Mouse (Mus musculus): ENCODE results near the gene Grin3b.
A peak's percentile ranks its signal among the peaks of the same experiment; 100 is the strongest.

The Grin3b gene

DNA sequence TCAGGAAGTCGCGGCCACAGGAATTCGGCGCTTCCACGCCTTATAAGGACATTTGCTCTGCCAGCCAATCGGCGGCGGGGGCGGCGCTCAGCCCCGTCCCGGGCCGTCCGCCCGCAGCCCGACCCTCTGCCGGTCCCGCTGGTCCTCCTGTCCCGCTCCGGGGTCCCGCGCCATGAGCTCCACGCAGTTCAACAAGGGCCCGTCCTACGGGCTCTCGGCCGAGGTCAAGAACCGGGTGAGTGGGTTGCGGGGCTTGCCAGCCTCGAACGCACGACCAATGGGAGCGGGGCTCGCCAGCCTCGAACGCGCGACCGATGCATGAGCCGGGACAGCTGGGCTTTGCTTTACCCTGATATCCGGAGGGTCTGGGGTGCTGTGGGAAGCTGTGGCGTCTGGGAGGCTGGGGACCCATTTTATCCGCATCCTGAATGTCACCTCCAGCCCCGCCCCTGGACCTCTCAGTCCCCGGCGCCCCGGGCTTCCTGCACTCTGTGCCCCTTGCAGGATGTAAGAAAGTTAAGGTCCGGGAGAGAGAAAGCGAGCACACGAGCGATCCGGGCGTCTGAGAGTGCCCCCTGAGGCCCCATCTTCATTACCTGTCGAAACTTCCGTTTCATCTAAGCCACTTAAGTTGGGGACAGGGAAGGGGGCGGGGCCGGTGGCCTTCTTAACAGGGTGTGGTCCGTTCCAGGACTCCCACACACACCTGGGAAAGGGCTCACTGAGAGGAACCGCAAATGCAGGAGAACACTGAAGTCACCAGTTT lies 18.2 kb downstream of the Grin3b start, which contains the start of gene Cnn2:
Gene Cnn2 (plus strand): TSS at position 79 of the 766 bp plus-strand sequence.
- DNase-seq (ENCODE audit: low read depth) = no peak

DNA sequence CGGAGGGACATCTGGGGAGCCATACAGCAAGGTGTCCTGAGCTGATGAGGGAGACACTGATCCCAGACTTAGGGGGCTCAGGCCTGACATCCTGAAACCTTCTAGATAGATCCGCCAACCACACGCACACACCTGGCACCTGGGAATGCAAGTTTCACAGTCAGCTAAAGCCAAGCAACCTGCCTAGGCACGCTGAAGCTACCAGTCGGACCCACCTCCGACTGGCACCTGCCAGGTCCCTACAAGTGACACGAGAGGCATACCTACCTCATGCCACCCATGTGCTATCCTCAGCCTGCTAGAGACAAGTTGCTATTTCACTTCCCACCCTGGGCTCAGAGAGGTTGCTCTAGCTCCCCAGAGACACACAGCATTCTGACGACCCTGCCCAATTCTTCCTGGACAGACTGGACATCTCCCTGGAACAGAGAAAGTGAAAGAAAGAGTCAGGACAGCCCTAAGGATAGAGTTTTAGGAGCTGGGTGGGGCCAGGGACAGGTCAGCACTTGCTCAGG lies 18.8 kb downstream of the Grin3b start:
- no peak for DNase-seq (ENCODE audit: low read depth)

DNA sequence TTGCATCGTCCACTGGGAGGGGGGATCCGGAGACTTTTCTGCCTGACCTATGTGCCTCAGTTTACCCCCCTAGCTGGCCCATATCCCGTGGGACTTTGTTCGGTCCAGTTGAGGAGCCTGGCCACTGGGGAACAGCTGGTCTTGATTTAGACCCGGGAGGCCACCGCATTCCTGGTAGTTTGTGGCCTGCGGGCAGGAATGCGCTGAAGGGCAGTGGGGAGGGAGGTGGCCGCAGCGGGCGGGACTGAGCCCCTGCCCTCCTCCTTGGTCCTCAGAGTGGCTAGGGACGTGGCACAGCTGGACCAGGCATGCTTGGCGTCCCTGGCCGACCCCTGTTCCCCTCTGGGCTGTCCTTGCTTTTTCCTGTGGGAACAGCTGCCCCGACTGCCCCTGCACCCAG lies 19.4 kb downstream of the Grin3b start:
- DNase-seq (ENCODE audit: low read depth) = no peak

DNA sequence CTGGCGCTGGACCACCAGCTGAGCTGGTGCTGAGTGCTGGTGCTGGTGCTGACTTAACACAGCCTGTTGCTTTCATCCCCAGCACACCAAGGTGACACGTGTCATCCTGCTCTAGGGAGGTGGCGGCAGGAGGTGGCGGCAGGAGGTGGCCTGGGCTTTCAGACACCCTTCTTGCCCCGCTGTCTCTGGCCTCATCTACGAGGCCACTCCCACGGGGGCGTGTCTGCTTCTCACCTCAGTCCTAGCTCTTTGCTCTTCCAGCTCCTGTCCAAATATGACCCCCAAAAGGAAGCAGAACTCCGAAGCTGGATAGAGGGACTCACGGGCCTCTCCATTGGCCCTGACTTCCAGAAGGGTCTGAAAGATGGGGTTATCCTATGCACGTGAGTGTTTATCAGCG lies 20.6 kb downstream of the Grin3b start:
- DNase-seq (ENCODE audit: low read depth) = no peak

DNA sequence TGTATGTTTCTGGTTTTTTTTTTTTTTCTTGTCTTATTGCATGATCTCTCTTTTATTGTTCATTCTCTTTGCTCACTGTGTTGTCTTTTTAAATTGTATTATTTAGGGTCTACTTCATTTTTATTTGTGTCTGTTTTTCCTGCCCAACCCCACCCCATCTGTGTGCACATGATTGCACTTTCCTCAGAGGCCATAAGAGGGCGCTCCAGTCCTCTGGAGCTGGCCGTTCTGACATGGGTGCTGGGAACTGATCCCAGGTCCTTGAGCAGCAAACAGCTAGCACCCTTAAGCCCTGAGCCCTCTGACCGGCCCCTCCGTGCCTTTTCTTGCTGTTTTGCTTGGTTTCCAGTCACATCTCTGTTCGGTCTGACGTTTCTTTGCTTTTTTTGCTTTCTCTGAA lies 21.0 kb downstream of the Grin3b start:
- DNase-seq (ENCODE audit: low read depth) = no peak

DNA sequence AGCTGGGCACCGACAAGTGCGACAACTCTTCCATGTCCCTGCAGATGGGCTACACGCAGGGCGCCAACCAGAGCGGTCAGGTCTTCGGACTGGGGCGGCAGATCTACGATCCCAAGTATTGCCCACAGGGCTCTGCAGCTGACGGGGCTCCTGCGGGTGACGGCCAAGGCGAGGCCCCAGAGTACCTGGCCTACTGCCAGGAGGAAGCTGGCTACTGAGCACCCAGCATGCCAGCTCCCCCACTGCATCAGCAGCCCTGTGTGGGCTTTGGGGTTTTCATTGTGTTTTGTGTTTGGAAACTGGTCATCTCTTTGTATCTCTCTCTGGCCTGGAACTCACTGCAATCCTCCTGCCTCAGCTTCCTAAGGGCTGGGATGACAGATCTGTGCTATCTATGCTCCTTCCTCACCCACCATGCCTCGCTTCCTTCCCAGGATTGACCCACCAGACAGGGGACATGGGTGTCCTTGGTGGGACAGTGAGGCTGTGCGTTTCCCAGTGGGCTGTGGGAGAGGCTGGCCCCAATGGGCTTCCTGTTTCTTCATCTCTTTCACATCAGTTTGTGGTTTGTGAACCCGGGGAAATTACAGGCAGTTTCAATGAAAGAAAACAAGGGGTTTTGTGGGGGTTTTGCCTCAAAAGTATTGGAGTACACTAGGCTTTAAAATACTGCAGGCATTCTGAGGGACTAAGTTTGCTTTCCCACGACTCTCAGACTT lies 24.0 kb downstream of the Grin3b start:
- DNase-seq (ENCODE audit: low read depth) = no peak

DNA sequence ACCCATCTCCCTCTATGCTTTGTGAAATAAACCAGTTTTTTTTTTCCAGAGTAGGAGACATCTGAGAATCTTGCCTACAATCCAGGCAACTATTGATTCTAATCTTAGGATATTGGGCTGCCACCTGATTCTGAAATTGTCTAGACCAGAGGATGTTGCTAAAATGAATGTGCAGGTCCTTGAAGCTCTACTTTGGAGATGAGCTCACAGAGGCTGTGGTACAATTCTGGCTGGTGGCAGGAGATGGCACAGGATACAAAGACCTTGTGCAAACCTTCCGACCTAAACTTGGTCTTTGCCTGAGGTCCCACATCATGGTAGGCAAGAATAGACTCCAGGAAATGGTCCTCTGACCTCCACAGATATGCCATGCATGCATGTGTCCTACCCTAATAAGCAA lies 25.1 kb downstream of the Grin3b start:
- no peak for DNase-seq (ENCODE audit: low read depth)

DNA sequence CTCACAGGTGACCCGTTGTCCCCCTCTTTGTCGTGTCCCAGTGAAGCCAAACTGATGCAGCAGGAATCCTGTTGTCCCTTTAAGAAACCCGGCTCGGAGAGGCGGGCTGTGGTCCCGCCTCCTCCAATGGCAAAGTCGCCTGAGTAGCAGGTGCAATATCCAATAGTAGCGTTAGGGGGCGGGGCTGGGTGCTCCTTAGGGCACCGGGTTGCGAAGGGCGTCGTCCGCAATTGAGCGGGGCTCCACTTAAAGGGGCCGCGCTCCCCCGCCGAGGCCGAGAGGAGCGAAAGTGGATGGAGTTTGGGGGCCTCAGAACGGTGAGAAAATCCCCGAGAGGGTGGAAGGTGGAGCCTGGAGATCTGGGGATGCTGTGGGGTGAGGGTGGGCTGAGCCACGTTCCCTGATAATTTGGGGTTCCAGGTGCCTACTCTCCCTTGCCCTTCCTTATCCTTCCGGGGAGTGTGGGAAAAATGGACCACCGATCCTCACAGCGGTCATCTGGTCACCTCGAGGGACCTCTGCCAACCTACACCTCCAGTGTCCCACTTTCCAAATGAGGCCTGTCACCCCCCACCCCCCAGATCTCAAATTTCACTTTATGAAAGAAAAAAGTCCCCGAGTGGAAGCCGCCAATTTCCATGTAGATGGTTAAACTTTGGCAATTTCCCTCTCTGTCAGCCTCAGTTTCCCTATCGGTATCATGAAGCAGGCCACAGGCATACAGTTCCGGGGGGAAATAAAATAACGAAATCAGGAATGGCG lies 25.9 kb downstream of the Grin3b start, which contains the start of gene Abca7:
Gene Abca7 (plus strand): TSS at position 223 of the 762 bp plus-strand sequence.
- DNase-seq (ENCODE audit: low read depth) = peak; percentile 98

DNA sequence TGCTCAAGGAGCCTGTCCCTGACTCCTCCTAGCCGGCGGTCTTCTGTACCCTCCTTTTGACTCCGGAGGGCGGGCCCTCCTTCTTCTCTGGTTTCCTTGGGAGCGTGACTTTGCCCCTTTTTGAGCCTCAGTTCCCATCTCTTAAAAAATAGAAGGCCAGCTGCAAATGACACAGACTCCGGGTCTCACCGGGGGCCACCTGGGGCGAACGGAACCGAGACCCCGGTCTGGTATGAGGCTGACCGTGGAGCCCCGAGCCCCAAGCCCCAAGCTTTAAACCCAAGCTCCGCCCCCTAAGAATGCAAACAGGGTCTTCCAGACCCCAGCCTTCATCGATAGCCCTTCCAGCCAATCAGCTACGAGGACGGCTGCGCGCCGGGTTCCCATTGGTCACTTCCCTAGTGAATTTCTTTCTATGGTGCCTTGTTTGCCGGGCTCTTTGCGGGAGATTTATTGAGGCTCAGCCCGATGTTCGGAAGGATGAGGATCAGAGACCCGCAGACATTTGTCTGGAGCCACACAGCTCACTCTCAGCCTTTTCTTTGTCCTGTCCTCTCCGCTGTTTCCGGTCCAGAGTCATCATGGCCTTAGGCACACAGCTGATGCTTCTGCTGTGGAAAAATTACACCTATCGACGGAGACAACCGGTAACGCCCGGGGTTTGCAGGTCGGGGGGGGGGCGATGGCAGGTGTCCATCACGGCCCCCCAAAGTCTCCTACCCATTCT lies 26.7 kb downstream of the Grin3b start:
- DNase-seq (ENCODE audit: low read depth) = no peak

DNA sequence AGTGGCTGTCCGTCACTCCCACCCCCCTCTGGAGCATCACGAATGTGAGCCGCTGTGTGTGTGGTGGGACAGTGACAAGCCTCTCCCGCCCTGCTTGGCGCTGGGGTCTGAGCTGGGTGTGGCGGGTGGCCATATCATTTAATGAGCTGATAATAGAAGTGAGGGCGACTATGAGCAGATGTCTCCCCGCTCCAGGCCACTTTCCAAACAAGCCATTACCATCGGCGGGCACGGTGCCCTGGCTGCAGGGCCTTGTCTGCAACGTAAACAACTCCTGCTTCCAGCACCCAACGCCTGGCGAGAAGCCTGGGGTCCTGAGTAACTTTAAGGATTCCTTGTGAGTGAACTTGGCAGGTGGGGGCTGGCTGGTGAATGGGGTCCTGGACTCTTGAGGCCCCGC lies 27.3 kb downstream of the Grin3b start:
- DNase-seq (ENCODE audit: low read depth) = no peak

DNA sequence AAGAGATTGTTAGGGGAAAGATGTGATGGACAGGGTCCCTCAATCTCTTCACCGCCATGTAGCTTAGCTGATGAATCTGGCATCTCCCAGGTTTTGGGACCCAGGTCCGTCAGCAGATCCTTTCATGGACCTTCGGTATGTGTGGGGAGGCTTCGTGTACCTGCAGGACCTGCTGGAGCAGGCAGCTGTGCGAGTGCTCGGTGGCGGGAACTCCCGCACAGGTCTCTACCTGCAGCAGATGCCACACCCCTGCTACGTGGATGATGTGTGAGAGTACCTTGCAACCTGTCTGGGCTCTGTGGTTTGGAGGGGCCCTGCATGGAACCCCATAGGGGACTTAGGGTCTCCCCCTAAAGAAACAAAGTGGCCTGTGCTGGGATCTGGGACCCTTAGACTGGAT lies 31.4 kb downstream of the Grin3b start:
- no peak for DNase-seq (ENCODE audit: low read depth)

DNA sequence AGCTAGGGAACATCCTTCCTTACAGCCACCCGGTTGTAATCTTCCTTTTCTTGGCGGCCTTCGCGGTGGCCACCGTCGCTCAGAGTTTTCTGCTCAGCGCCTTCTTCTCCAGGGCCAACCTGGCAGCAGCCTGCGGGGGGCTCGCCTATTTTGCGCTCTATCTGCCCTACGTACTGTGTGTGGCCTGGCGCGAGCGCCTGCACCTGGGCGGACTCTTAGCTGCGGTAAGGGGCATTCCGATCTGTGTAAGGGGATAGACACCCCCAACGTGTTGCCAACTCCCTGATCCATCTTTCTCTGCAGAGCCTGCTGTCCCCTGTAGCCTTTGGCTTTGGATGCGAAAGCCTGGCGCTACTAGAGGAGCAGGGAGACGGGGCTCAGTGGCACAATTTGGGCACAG lies 32.3 kb downstream of the Grin3b start:
- DNase-seq (ENCODE audit: low read depth) = no peak

DNA sequence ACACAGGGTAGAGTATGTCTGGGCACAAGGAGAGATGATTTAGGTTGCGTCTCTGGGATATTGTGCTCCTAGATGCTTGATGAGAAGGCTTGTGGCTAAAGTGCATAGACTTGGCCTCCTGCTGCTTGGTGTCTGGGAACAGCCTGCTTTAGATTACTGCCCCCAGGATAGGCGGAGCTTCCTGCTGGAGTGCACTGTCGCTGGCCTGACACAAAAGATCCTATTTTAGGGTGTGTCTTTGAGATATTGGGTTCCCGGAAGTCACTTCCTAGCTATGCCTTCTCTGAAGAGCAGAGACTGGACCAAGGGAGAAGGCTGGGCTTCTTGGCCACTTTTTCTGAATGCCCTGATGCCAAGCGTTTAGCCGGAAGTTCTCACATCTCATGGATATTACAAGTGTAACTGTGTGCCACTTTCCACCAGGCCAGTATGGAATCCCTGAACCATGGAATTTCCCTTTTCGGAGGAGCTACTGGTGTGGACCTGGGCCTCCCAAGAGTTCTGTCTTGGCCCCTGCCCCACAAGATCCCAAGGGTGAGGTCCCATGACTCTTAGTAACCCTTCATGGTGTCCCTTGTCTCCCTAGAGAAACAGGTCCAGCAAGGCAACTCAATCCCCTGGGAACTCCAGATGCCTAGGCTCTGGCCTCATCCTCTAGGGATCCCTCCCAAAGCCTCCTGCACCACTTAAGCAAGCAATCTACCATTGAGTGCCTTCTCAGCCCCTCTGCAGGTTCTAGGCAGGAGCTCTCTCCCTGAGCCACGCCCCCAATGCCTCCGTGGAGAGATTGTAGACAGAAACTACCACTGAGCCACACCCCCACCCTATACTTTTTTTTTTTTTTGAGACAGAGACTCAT lies 33.1 kb downstream of the Grin3b start:
- no peak for DNase-seq (ENCODE audit: low read depth)

DNA sequence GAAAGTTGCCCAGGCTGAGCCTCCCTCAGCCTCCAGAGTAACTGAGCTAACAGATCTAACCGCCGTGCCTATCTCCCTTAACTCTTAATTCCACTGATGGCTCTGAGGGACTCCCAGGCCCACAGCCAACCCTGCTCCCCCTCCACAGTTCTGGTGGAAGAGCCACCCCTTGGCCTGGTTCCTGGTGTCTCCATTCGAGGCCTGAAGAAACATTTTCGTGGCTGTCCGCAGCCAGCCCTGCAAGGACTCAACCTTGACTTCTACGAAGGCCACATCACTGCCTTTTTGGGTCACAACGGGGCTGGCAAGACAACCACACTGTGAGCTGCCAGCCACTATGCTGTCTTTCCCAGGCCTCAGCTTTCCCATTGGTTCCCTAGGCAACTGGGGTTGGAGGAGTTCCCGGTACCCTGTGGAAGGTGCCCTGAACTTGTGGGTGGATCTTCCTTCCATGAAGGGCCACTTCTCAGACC lies 33.8 kb downstream of the Grin3b start:
- DNase-seq (ENCODE audit: low read depth) = no peak

DNA sequence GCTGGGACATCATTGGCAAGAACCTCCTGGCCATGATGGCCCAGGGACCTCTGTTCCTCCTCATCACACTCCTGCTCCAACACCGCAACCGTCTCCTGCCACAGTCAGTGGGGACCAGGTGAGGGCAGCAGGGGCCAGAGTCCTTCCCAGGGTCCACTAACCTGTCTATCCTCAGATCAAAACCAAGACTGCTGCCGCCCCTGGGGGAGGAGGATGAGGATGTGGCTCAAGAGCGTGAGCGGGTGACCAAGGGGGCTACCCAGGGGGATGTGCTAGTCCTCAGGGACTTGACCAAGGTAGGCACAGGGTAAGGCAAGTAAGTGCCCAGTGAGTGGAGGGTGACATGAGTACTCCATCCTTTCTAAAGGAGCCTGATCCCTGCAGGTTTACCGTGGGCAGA lies 41.2 kb downstream of the Grin3b start:
- no peak for DNase-seq (ENCODE audit: low read depth)

DNA sequence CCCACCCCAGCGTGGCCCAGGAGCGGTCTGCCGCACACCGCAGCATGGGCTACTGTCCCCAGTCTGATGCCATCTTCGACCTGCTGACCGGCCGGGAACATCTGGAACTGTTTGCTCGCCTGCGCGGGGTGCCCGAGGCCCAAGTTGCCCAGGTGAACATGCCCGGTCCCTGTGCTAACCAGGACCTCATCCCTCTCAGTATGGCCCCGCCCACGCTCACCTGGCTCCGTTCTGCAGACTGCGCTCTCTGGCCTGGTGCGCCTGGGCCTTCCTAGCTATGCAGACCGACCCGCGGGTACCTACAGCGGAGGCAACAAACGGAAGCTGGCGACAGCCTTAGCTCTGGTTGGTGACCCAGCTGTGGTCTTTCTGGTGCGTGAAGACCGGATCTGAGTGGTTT lies 43.1 kb downstream of the Grin3b start:
- no peak for DNase-seq (ENCODE audit: low read depth)

DNA sequence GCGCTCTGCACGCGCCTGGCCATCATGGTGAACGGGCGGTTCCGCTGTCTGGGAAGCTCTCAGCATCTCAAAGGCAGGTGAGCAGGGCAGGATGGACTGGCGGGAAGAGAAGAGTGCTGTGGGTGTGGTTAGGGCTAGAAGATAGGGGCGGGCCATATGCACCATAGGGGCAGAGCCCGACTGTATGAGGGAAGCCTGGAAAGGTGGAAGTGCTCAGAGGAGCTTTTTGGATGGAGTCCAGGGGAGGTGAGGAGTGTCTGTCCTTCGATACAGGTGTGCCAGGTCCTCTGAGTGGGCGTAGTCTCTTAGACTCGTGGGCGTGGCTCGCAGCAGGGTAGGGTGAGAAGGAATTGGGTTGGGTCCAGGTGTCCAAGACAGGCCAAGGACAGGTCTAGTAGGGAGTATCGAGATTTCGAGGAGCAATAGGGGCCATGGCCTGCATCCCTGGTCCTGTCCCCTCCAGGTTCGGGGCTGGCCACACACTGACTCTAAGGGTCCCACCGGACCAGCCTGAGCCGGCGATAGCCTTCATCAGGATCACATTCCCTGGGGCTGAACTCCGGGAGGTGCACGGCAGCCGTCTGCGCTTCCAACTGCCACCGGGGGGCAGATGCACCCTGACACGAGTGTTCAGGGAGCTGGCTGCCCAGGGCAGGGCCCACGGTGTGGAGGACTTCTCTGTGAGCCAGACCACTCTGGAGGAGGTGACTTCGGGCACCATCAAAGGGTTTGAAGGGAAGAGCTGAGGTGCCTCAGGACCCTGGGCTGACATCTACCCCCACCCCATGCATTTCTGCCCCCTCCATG lies 44.2 kb downstream of the Grin3b start:
- DNase-seq (ENCODE audit: low read depth) = no peak

DNA sequence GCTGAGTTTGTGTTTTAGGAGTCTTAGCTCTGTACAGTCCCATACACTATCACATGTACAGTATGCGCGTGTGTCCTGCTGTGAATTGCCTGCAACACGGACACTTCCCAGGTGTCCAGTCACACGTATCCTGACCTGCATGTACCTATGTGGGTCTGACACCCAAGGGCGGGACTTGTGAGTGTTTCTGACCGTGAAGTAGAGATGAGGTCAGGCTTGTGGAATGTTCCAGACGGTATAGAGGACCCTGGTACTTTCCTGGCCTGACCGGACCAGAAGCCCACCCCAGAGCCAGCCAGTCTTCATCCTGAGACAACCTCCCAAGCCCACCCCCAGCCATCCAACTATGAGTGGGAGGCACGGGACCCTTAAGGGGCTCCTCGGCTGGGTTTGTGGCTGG lies 45.1 kb downstream of the Grin3b start:
- DNase-seq (ENCODE audit: low read depth) = no peak

DNA sequence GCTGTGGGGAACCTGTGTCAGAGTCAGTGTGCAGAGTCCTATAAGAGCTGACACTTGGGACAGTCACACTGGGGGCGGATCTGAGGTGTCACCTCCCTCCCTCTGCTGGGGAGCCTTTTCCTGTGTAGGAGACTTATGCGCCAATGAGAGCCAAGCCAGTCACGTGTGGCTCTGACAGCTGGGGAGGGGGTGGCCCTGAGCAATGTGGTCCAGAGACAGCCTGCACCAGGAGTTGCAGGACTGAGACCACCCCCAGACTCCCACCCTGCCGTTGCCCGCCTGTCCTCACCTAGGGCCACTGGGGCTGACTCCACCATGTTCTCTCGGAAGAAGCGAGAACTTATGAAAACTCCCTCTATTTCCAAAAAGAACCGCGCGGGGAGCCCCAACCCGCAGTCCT lies 46.0 kb downstream of the Grin3b start, which contains the start of gene Arhgap45:
Gene Arhgap45 (plus strand): TSS at position 143 of the 400 bp plus-strand sequence.
- DNase-seq (ENCODE audit: low read depth) = peak; percentile 84

DNA sequence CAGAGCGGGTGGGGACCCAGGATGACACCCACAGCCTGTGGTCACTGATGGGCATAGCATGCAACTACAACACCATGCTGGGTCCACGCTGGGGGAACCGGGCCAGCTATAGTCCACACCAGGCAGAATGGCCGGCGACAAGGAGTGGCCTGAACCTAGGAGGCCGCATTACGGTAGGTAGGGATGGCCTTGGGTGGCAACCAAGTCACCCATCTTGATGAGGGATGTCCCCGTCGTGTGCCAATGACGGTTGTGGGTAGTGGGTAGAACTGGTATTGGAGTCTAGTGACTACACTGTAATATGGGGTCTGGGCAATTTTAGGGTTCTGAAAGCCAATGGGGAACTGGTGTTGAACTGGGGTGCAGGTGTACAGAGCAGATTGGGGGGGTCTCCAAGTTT lies 46.4 kb downstream of the Grin3b start:
- no peak for DNase-seq (ENCODE audit: low read depth)
